Mouse (Mus musculus): ENCODE measurements around the gene Lrrc15. TPM values are rescaled to one million over a fixed set of nuclear protein-coding genes. Genes with fewer than 3 reads are reported as not detected.
A peak's percentile ranks its signal among the peaks of the same experiment; 100 is the strongest.

Gene Lrrc15
- polyA plus RNA-seq, 1 experiment: not detected

DNA sequence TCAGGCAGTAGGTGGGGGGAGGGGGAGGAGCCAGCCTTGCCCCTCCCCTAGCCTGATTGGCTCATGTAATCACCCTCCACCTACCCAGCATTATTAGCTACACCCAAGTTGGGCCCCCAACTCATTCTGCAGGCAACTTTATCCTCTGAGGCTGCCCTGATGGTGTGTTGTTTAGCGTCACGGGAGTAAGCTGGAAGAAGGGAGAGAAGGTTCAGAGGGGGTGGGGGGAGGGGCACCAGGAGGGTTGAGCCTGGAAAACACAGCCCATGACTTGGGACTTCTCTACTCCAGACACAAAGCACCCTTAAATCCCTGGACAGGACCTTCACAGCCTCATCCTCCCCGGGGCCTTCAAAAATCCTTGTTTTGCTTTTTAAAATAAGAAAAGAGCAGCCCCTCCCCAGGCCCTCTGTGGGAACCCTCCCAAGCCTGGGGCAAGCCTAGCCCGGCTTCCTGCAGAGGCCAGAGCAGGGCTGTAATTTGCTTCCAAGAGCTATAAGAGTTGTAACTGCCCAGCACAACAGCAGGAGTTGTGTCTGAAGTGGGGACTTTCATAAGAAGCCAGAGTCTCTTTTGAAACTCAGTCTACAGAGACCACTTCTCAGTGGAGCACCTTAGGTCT lies 2.3 kb downstream of the Lrrc15 start:
- TF ChIP-seq POLR2A (IDR thresholded peaks at IDR 0.05; ENCODE audit: low read depth, low read length) (no peak), CTCF (IDR thresholded peaks at IDR 0.05; ENCODE audit: extremely low read depth, insufficient read depth, insufficient read length, insufficient replicate concordance) (no peak)
- WGBS: 63% methylated on average over 4 of the region's 4 CpGs
- no peak overlapping the region for H3K4me3 ChIP-seq (ENCODE audit: extremely low read depth, insufficient read depth, insufficient read length)
- DNase-seq (ENCODE audit: low read depth in 1 of 2, low spot score in 2 of 2): no peak
- H3K27ac ChIP-seq (ENCODE audit: insufficient read depth, low read length): no peak overlapping the region
- H3K36me3 ChIP-seq (ENCODE audit: control insufficient read depth, insufficient read depth, low read length): no peaks in the 10 kb centered on the region
- peaks cover 3% of the 10 kb centered on the region; the same call in 1 of the 2 replicates for H3K4me1 ChIP-seq (ENCODE audit: control insufficient read depth, insufficient read depth, insufficient read length)
- H3K27me3 ChIP-seq (ENCODE audit: control insufficient read depth, insufficient read depth, low read length): peaks cover 3% of the 10 kb centered on the region; the same call in 1 of the 2 replicates

DNA sequence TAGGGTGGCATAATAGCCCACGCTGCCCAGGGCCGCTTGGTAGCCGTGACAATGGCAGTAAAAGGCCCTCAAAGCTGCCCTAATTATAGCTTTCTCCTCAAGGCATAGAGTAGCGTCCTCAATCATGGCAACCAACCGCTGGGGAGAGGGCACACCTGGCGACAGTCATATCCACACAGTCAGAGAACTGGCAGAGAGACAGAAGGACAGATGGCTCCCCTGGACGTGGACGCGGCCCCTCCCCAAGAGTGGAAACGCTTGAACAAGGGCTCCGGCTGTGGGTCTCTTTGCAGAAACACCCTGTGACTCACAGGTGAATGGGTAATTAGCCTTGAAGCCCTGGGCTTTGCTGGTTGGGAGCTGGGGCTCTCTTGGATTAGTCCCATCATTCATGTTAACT lies 4.7 kb downstream of the Lrrc15 start:
- 84% methylated on average over 11 of the region's 11 CpGs for WGBS
- no peak for DNase-seq (ENCODE audit: low read depth in 1 of 2, low spot score in 2 of 2)
- TF ChIP-seq CTCF (IDR thresholded peaks at IDR 0.05; ENCODE audit: extremely low read depth, insufficient read depth, insufficient read length, insufficient replicate concordance) (no peak), POLR2A (IDR thresholded peaks at IDR 0.05; ENCODE audit: low read depth, low read length) (no peak)
- no peak overlapping the region for H3K27ac ChIP-seq (ENCODE audit: insufficient read depth, low read length)
- H3K36me3 ChIP-seq (ENCODE audit: control insufficient read depth, insufficient read depth, low read length): no peaks in the 10 kb centered on the region
- H3K27me3 ChIP-seq (ENCODE audit: control insufficient read depth, insufficient read depth, low read length): peaks cover 3% of the 10 kb centered on the region; the same call in 1 of the 2 replicates
- H3K4me3 ChIP-seq (ENCODE audit: extremely low read depth, insufficient read depth, insufficient read length): no peak overlapping the region
- peaks cover 3% of the 10 kb centered on the region; the same call in 1 of the 2 replicates for H3K4me1 ChIP-seq (ENCODE audit: control insufficient read depth, insufficient read depth, insufficient read length)

DNA sequence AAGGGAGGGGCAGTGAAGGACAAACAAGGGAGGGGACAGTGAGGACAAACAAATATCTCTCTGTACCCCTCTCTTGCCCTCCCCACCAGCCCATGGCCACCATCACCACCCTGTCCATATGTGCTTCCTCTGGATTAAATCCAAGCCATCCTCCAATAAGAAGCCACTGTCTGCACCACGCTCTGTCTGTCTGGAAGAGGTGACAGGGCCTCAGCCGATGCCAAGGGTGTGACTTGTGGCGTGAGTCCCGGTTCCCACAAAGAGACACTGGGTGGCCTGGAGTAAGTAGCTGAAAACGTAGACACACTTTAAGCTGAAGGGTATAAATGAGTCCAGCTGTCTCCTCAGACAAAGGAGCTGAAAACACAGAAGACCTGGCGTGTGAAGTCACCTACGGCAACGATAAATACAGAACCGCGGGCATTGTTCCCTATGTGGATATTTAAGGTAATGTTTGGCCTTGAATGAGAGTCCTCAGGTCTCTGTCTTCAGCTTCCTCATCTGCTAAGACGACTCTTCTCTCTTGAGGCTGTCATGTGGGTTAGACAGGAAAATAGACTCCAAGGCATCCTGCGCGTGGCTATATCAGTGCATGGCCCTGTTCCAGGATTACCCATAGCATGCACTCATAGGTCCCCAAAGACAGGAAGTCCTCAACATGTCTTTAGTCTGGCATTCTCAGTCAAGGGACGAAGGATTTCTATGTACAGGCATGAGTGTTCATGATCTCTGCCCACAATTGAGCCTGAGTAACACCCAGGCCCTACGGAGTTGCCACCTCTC lies 7.3 kb downstream of the Lrrc15 start:
- H3K36me3 ChIP-seq (ENCODE audit: control insufficient read depth, insufficient read depth, low read length): no peaks in the 10 kb centered on the region
- no peak for DNase-seq (ENCODE audit: low read depth in 1 of 2, low spot score in 2 of 2)

DNA sequence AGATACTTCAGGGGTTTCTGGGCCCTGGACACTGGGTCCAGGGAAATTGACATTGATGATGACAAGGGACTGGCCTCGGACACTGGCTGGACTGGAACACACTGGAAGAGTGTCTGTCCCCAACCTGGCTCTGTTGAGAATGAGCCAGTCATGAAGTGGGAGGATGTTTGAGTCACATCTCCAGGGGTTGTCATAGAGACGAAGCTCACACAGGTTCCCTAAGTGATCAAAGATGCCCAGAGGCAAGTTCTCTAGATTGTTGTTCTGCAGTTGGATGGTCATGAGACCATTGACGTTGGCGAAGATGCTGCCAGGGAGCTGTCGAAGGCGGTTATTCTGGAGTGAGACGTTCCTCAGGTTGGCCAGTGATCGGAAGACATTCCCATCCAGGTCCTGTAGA lies 10.0 kb downstream of the Lrrc15 start:
- no peak for DNase-seq (ENCODE audit: low read depth in 1 of 2, low spot score in 2 of 2)
- Histone ChIP-seq H3K4me3 (ENCODE audit: extremely low read depth, insufficient read depth, insufficient read length) (no peak overlapping the region), H3K36me3 (ENCODE audit: control insufficient read depth, insufficient read depth, low read length) (no peaks in the 10 kb centered on the region), H3K27ac (ENCODE audit: insufficient read depth, low read length) (no peak overlapping the region), H3K4me1 (ENCODE audit: control insufficient read depth, insufficient read depth, insufficient read length) (peaks cover 9% of the 10 kb centered on the region; the same call in 1 of the 2 replicates), H3K27me3 (ENCODE audit: control insufficient read depth, insufficient read depth, low read length) (no peaks in the 10 kb centered on the region)
- 92% methylated on average over 8 of the region's 8 CpGs for WGBS
- TF ChIP-seq CTCF (IDR thresholded peaks at IDR 0.05; ENCODE audit: extremely low read depth, insufficient read depth, insufficient read length, insufficient replicate concordance): no peak
- TF ChIP-seq POLR2A (IDR thresholded peaks at IDR 0.05; ENCODE audit: low read depth, low read length): no peak

More for the DNA sequence above, 7.3 kb downstream of the Lrrc15 start:
- TF ChIP-seq POLR2A (IDR thresholded peaks at IDR 0.05; ENCODE audit: low read depth, low read length) (no peak), CTCF (IDR thresholded peaks at IDR 0.05; ENCODE audit: extremely low read depth, insufficient read depth, insufficient read length, insufficient replicate concordance) (no peak)
- Histone ChIP-seq H3K27me3 (ENCODE audit: control insufficient read depth, insufficient read depth, low read length) (no peaks in the 10 kb centered on the region), H3K4me3 (ENCODE audit: extremely low read depth, insufficient read depth, insufficient read length) (no peak overlapping the region), H3K27ac (ENCODE audit: insufficient read depth, low read length) (no peak overlapping the region), H3K4me1 (ENCODE audit: control insufficient read depth, insufficient read depth, insufficient read length) (peaks cover 9% of the 10 kb centered on the region; the same call in 1 of the 2 replicates)
- 58% methylated on average over 15 of the region's 15 CpGs for whole genome bisulfite sequencing

DNA sequence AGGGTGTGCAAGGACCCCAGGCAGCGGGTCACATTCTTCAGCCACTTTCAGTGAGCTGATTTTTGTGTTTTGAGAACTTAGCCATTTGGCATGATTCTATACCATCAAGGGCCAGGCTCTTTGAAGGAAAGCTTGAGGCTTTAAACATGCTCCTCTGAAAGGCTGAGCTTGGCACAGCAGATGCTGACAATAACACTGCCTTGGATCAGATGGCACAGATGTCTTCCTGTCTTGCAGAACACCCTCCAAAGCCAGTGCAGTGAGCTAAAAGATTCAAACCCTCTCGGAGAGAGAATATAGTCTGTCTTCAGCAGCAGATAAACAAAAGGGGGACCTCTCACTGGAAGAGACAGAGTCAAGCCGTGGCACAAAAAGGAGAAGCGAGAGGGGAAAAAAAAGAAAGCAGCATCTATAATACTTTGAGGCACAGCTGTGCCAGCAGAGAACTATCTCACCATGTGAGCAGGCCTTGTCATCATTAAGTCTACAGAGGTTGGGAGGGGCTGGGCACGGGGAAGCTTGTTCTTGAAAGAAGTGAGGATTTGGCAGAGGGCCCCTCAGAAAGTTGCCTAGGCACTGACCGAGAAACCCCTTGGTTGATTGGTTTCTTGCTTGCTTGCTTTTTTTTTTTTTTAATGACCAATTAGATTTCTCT lies 11.0 kb downstream of the Lrrc15 start:
- no peak overlapping the region for H3K4me3 ChIP-seq (ENCODE audit: extremely low read depth, insufficient read depth, insufficient read length)
- whole genome bisulfite sequencing: 26% methylated on average over 6 of the region's 6 CpGs
- TF ChIP-seq POLR2A (IDR thresholded peaks at IDR 0.05; ENCODE audit: low read depth, low read length) (no peak), CTCF (IDR thresholded peaks at IDR 0.05; ENCODE audit: extremely low read depth, insufficient read depth, insufficient read length, insufficient replicate concordance) (no peak)
- peak in 1 of 2 experiments; percentile 7 for DNase-seq (ENCODE audit: low read depth in 1 of 2, low spot score in 2 of 2)
- H3K36me3 ChIP-seq (ENCODE audit: control insufficient read depth, insufficient read depth, low read length): no peaks in the 10 kb centered on the region
- H3K4me1 ChIP-seq (ENCODE audit: control insufficient read depth, insufficient read depth, insufficient read length): peaks cover 7% of the 10 kb centered on the region; the same call in 1 of the 2 replicates
- no peaks in the 10 kb centered on the region for H3K27me3 ChIP-seq (ENCODE audit: control insufficient read depth, insufficient read depth, low read length)
- no peak overlapping the region for H3K27ac ChIP-seq (ENCODE audit: insufficient read depth, low read length)

DNA sequence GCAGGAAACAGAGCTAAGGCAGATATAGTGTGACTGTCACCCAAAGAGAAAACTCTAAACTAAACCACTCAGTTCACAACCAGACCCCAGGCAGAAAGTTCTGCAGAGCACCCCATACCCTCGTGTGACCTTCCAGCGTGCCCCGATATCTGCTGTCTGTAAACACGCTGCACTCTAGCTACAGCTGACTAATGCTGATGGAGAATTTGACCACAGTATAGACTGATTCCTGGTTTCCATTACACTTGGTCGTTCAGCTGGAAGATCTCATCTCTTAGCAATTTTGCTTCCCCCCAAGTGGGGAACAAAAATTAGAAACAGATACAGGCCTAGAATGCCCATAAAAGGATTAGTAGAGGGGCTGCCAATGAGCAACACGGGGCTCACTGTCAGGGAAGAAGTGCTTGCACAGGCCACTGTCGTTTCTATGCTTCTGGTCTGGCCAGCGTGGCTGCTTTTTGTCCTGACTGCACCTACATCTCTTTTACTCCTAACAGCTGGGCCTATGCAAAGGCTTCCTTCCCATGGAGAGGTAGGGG lies 11.8 kb downstream of the Lrrc15 start:
- Histone ChIP-seq H3K36me3 (ENCODE audit: control insufficient read depth, insufficient read depth, low read length) (no peaks in the 10 kb centered on the region), H3K4me3 (ENCODE audit: extremely low read depth, insufficient read depth, insufficient read length) (no peak overlapping the region), H3K27me3 (ENCODE audit: control insufficient read depth, insufficient read depth, low read length) (no peaks in the 10 kb centered on the region), H3K27ac (ENCODE audit: insufficient read depth, low read length) (no peak overlapping the region), H3K4me1 (ENCODE audit: control insufficient read depth, insufficient read depth, insufficient read length) (peaks cover 6% of the 10 kb centered on the region; the same call in 1 of the 2 replicates)
- 73% methylated on average over 8 of the region's 8 CpGs for WGBS
- DNase-seq (ENCODE audit: low read depth in 1 of 2, low spot score in 2 of 2): no peak
- TF ChIP-seq CTCF (IDR thresholded peaks at IDR 0.05; ENCODE audit: extremely low read depth, insufficient read depth, insufficient read length, insufficient replicate concordance) (no peak), POLR2A (IDR thresholded peaks at IDR 0.05; ENCODE audit: low read depth, low read length) (no peak)
